ENCODE assay signal across 18 mouse cellular contexts in genomic region chr5:24709962-24710361, GRCm38 (mm10). TPM values are rescaled to one million over a fixed set of nuclear protein-coding genes. Genes with fewer than 3 reads are reported as not detected.
DNase-seq lines count a peak whose midpoint lies in the region; ATAC-seq and TF ChIP-seq lines count a peak whose summit lies in the region.
"Had no signal": no experiment of that assay in that cellular context is flagged by ENCODE, and none has a peak within 500 bp of the region (broad histone marks: within the 10 kb centered on the region; RNA-seq: fewer than 3 reads in every experiment).

No protein-coding gene starts in this region.

- H3K27me3 ChIP-seq in kidney, adult 2 months (replicated peaks; ENCODE audit: control insufficient read depth, insufficient read depth, low read length): no peaks in the 10 kb centered on the region
- no peaks in the 10 kb centered on the region for H3K27me3 ChIP-seq in neural tube, embryonic 15.5 days (replicated peaks)
- H3K27me3 ChIP-seq: forebrain, embryonic 13.5 days; Patski had no signal

- no peak for TF ChIP-seq POLR2A in kidney, adult 2 months (IDR thresholded peaks at IDR 0.05; ENCODE audit: low read depth, low read length)

- TF ChIP-seq CTCF in kidney, adult 2 months (conservative IDR thresholded peaks at IDR 0.05; ENCODE audit: insufficient read depth, insufficient read length, low read depth, low read length): no peak

- no peaks in the 10 kb centered on the region for H3K9me3 ChIP-seq in neural tube, embryonic 15.5 days (replicated peaks)

- no peak for ATAC-seq in neural tube, embryonic 15.5 days (ENCODE audit: low FRiP score)
- ATAC-seq: forebrain, embryonic 13.5 days; Patski had no signal

- peaks cover 4% of the 10 kb centered on the region; the same call in 1 of the 2 replicates for H3K4me1 ChIP-seq in kidney, adult 2 months (ENCODE audit: control insufficient read depth, insufficient read depth, low read length)
- 0 out of 2 replicates have a peak, but pooled peaks cover 3% of the 10 kb centered on the region for H3K4me1 ChIP-seq in neural tube, embryonic 15.5 days

- 75% methylated on average over 2 of the region's 2 CpGs for WGBS in kidney, adult 2 months
- 65% methylated on average over 2 of the region's 2 CpGs for WGBS in neural tube, embryonic 15.5 days

- no peak overlapping the region for H3K4me2 ChIP-seq in neural tube, embryonic 15.5 days
- H3K4me2 ChIP-seq: forebrain, embryonic 13.5 days had no signal

- H3K4me3 ChIP-seq in kidney, adult 2 months (ENCODE audit: insufficient read depth, low read depth, low read length): no peak overlapping the region
- no peak overlapping the region for H3K4me3 ChIP-seq in neural tube, embryonic 15.5 days (replicated peaks)
- H3K4me3 ChIP-seq: forebrain, embryonic 13.5 days had no signal

- DNase-seq in adrenal gland, postnatal 25 days: peak; percentile 45
- DNase-seq in adrenal gland, postnatal 4 days (ENCODE audit: low spot score in 2 of 2): no peak
- DNase-seq in kidney, adult 2 months: peak; percentile 33
- DNase-seq in kidney, adult 11 months: no peak
- DNase-seq in retina, postnatal 1 day: peak; percentile 55
- DNase-seq in retina, embryonic 14.5 days (ENCODE audit: low spot score): no peak
- peak; percentile 65 to 85 for DNase-seq in lung, postnatal 4 days
- DNase-seq: right cerebral cortex, postnatal 14 days had no signal

- no peak overlapping the region for H3K9ac ChIP-seq in neural tube, embryonic 15.5 days (replicated peaks)
- H3K9ac ChIP-seq: forebrain, embryonic 13.5 days had no signal

- H3K27ac ChIP-seq in kidney, adult 2 months (ENCODE audit: insufficient read depth, low read depth, low read length): no peak overlapping the region
- H3K27ac ChIP-seq in neural tube, embryonic 15.5 days (replicated peaks): no peak overlapping the region
- H3K27ac ChIP-seq: forebrain, embryonic 13.5 days; stomach, postnatal 0 days had no signal

- peaks cover 12% of the 10 kb centered on the region for H3K36me3 ChIP-seq in kidney, adult 2 months (ENCODE audit: control insufficient read depth, insufficient read depth, low read length)
- H3K36me3 ChIP-seq in neural tube, embryonic 15.5 days: peaks cover 67% of the 10 kb centered on the region

RNA-seq across cellular contexts. Expression of gene Wdr86, which starts 20.6 kb away (rescaled TPM):
- 3.2 and 3.6 TPM in 2 replicates for total RNA-seq in adrenal gland, postnatal 25 days (2021)
- total RNA-seq in adrenal gland, postnatal 4 days (2021): 1 to 10 TPM; 6.2 to 9.6 TPM
- 7.0 and 8.6 TPM in 2 replicates for polyA plus RNA-seq in kidney, adult 2 months (2012; rRNA removed)
- 4.1 and 5.2 TPM in 2 replicates for polyA plus RNA-seq in neural tube, embryonic 15.5 days (2015; fragmentation: Nextera tagmentation; extraction: Ambion mirVana)
- total RNA-seq: megakaryocyte-erythroid progenitor cell, adult 5-6 weeks had no signal
- polyA plus RNA-seq: C2C12, Patski had no signal

RNA-seq across cellular contexts. Expression of gene Nub1, which starts 24.6 kb away (rescaled TPM):
- 59.5 and 71.3 TPM in 2 replicates for total RNA-seq in adrenal gland, postnatal 25 days (2021)
- 10 to 100 TPM; 59.7 to 61.7 TPM for total RNA-seq in adrenal gland, postnatal 4 days (2021)
- 37.5 and 46.9 TPM in 2 replicates for polyA plus RNA-seq in kidney, adult 2 months (2012; rRNA removed)
- polyA plus RNA-seq in neural tube, embryonic 15.5 days (2015; fragmentation: Nextera tagmentation; extraction: Ambion mirVana): 45.6 and 47.5 TPM in 2 replicates

RNA-seq across cellular contexts. Expression of gene Crygn, which starts 47.8 kb away (rescaled TPM):
- 2.4 TPM in 1 of 2 replicates, not detected in the other for total RNA-seq in adrenal gland, postnatal 25 days (2021)
- 1 to 10 TPM; 6.0 to 6.2 TPM for total RNA-seq in adrenal gland, postnatal 4 days (2021)
- 0.14 and 1.4 TPM in 2 replicates for polyA plus RNA-seq in kidney, adult 2 months (2012; rRNA removed)
- polyA plus RNA-seq in neural tube, embryonic 15.5 days (2015; fragmentation: Nextera tagmentation; extraction: Ambion mirVana): 1.5 and 2.0 TPM in 2 replicates
- total RNA-seq: left cerebral cortex, postnatal 25 days; megakaryocyte-erythroid progenitor cell, adult 5-6 weeks had no signal
- polyA plus RNA-seq: C2C12; embryonic facial prominence, embryonic 11.5 days; forebrain, embryonic 13.5 days; heart, embryonic 14.5 days; neural tube, embryonic 11.5 days; Patski had no signal

Comparison
In these comparisons a context has a peak if more than half of its experiments do, and no peak if none do; other contexts are left out.
1. DNase-seq: peak in adrenal gland, postnatal 25 days (single experiment), kidney, adult 2 months (single experiment), retina, postnatal 1 day (single experiment) and lung, postnatal 4 days (2 of 2); none in adrenal gland, postnatal 4 days (0 of 2), kidney, adult 11 months (single experiment) and retina, embryonic 14.5 days (single experiment).